Mouse (Mus musculus) cerebellum, adult 2 months (tissue): ENCODE measurements around the gene Treh. TPM values are rescaled to one million over a fixed set of nuclear protein-coding genes. Genes with fewer than 3 reads are reported as not detected.

Source experiments
- DNase-seq, 2 experiments: peaks; one replicate each; pipeline ENCODE4 v3.0.0; 2021
- H3K27ac ChIP-seq: fragments of 200-500 bp; 2 replicates; pipeline ENCODE4 v1.5.1; 2012; ENCODE audit warnings: low read length, control low read depth, inconsistent platforms; ENCODE audit not compliant: insufficient read depth
- H3K27me3 ChIP-seq: fragments of 200-500 bp; 2 replicates; pipeline ENCODE4 v1.6.1; 2012; ENCODE audit warnings: inconsistent platforms, mild to moderate bottlenecking, low read length, moderate library complexity; ENCODE audit not compliant: control insufficient read depth, insufficient read depth
- H3K4me1 ChIP-seq: fragments of 200-500 bp; 2 replicates; pipeline ENCODE4 v1.6.1; 2011; ENCODE audit warnings: low read length; ENCODE audit not compliant: control insufficient read depth, insufficient read depth
- H3K4me3 ChIP-seq: fragments of 200-500 bp; replicated peaks from 2 replicates; pipeline ENCODE3; 2011; ENCODE audit warnings: mild to moderate bottlenecking, low read depth, low read length, control low read depth; ENCODE audit not compliant: insufficient read depth
- CTCF ChIP-seq: fragments of 200-500 bp; IDR thresholded peaks from 2 replicates; pipeline ENCODE4 v1.5.1; 2011; ENCODE audit warnings: low read depth, mild to moderate bottlenecking, control low read depth, low read length, moderate library complexity, borderline replicate concordance; ENCODE audit not compliant: insufficient read depth
- POLR2A ChIP-seq: fragments of 200-500 bp; IDR thresholded peaks from 2 replicates; pipeline ENCODE4 v1.6.1; 2011; ENCODE audit warnings: low read length, control low read depth, borderline replicate concordance; ENCODE audit not compliant: insufficient read depth
- WGBS: fragments of 180-500 bp; shearing (Covaris S2); methylation state at CpG from one replicate; pipeline ENCODE4 v1.1.7; 2018; 5-methylcytosine and 5-hydroxymethylcytosine counted together
- polyA plus RNA-seq: library from polyadenylated mRNA; depleted of rRNA; stranded (reverse); fragments of >200 nt; gene quantifications from 2 replicates; pipeline ENCODE4 v1.2.3, GENCODE M21; 2012

Treh gene
- polyA plus RNA-seq, 1 experiment = not detected

DNA sequence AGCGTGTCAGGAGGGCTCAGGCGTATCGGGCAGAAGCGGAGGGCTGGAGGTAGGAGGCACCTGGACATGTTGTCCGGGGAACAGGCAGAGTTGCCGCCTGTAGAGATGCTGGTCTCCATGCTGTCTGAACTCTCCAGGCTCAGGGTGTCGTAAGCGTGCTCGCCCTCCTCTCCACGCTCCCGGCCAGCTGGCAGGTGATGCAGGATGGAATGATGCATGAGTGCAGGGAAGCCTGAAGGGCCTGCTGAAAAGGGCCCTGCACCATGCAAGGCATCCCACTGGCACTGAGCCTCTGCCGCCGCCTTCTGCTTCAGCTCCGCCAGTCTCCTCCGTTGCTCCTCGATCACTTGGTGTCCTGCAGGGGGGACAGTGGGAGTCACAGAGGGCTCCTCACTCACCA lies 24.8 kb downstream of the Treh start:
- Histone ChIP-seq H3K4me1 (peaks cover 37% of the 10 kb centered on the region), H3K4me3 (no peak overlapping the region), H3K27ac (no peak overlapping the region), H3K27me3 (no peaks in the 10 kb centered on the region)
- TF ChIP-seq CTCF (no peak), POLR2A (no peak)
- DNase-seq = peak; percentile 58 to 65
- 29% methylated on average over 16 of the region's 16 CpGs for WGBS

DNA sequence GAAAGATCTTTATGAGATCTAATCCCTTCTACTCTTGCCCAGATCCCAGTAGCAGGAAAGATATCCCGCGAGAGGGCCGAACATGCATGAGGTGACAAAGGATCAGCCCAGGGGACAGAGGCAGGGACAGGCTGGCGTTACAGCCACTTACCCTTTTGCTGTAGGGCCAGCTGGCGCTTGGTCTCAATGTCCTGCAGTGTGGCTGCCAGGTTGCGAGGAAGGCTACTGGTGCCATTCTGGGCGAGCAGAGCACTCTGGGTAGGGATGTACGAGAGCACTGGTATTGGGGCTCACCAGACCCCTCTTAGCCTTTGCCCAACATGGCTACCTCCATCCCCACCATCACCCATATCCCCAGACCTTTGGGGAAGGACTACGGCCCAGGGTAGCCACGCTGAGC lies 26.2 kb downstream of the Treh start:
- peak in 1 of 2 experiments; percentile 37 for DNase-seq
- Histone ChIP-seq H3K27me3 (no peaks in the 10 kb centered on the region), H3K4me1 (peaks cover 25% of the 10 kb centered on the region), H3K4me3 (no peak overlapping the region), H3K27ac (no peak overlapping the region)
- WGBS = 44% methylated on average over 10 of the region's 10 CpGs
- no peak for TF ChIP-seq POLR2A
- TF ChIP-seq CTCF = no peak

DNA sequence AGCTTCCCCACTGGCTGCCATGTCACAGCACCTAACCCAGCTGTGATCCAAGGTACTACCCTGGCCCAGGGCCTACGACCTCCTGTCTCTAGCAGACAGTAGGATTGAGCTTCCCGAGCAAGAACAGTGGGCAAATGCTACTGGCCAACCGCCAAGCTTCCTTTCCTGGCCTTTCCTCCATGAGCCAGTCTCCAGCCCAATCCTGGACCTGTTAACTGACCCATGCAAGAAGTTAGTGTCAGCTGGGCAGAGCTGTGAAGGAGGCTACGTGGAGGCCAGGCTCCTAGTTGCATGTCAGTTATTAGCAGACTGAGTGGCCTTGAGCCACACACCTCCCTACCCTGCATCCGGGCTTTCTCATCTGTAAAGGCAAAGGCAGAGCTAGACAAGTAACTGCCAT lies 26.7 kb downstream of the Treh start:
- H3K27me3 ChIP-seq = no peaks in the 10 kb centered on the region
- 53% methylated on average over 5 of the region's 5 CpGs for WGBS
- peak in 1 of 2 experiments; percentile 21 for DNase-seq
- no peak overlapping the region for H3K27ac ChIP-seq
- H3K4me1 ChIP-seq = peaks cover 24% of the 10 kb centered on the region
- H3K4me3 ChIP-seq = no peak overlapping the region
- TF ChIP-seq POLR2A (no peak), CTCF (no peak)

DNA sequence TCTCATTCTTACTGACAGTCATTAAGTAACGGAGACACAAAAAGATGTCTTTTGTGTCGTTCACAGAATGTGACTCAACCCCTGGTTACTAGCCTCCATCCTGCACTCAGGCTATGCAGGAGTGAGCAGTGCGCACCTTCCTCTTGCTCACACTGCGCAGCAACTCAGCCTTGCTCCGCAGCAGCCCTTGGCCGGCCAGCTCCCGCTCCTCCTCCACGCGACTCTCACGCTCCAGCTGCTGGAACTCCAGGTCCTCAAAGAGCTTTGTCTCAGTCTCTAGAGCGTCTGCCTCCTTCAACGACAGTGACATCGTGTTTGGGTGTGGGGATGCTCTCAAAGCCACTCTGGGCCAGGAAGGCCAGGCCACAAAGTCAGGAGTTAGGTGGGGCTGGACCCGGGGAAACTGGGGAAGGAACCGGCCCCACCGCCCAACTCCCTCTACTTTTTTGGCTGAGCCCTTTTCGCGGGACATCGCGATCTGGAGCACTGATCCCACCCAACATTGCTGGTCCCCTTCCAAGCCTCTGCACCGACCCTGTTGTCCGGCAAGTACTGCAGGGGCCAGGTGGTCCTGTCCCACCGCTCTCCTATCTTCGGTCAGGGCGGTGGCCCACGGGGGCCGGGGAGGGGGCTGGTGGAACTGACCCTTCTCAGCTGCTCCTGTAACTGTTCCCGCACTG lies 34.9 kb downstream of the Treh start:
- Histone ChIP-seq H3K27me3 (no peaks in the 10 kb centered on the region), H3K4me3 (no peak overlapping the region), H3K27ac (no peak overlapping the region), H3K4me1 (peaks cover 8% of the 10 kb centered on the region; the same call in 1 of the 2 replicates)
- TF ChIP-seq CTCF = no peak
- TF ChIP-seq POLR2A = no peak
- no peak for DNase-seq
- 50% methylated on average over 28 of the region's 28 CpGs for WGBS

DNA sequence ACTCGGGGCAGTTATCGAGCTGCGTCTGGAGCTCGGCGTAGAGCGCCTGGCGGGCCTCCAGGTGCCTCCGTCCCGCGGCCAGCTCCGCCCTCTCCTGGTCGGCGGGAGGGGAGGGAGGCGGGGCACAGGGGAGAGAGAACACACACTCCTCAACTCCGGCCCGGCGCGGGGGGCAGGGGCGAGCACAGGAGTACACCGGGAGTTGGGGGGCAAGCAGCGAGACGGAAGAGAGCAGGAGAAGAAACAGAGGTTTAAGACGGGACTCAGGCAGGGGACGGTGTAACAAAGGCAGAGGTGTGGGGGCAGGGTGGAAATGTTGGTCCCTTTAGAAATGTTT lies 35.4 kb downstream of the Treh start:
- Histone ChIP-seq H3K27ac (no peak overlapping the region), H3K4me3 (no peak overlapping the region), H3K27me3 (no peaks in the 10 kb centered on the region), H3K4me1 (peaks cover 12% of the 10 kb centered on the region; the same call in 1 of the 2 replicates)
- 9% methylated on average over 24 of the region's 24 CpGs for WGBS
- peak; percentile 54 to 55 for DNase-seq
- TF ChIP-seq POLR2A (no peak), CTCF (no peak)

DNA sequence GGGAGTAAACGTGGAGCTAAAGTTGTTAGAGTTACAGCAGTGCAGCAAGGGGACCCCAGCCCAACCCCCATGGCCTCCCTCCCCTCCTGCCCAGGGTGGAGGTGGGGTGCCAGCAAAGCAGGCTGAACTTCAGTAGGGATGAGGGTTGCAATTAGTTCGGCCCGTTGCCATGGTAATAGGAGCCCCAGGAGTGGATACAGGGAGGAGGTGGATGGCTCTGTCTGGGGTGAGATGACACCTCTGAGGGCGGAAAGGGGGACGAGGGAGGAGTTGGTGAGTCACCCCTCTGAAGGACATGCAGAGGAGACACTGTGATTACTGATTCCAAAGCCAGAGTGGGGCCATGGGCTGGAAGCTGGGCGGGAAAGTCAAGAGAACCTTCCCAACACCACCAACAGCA lies 35.9 kb downstream of the Treh start:
- Histone ChIP-seq H3K27me3 (no peaks in the 10 kb centered on the region), H3K4me1 (peaks cover 17% of the 10 kb centered on the region), H3K4me3 (no peak overlapping the region), H3K27ac (no peak overlapping the region)
- no peak for DNase-seq
- no peak for TF ChIP-seq POLR2A
- 41% methylated on average over 6 of the region's 6 CpGs for WGBS

DNA sequence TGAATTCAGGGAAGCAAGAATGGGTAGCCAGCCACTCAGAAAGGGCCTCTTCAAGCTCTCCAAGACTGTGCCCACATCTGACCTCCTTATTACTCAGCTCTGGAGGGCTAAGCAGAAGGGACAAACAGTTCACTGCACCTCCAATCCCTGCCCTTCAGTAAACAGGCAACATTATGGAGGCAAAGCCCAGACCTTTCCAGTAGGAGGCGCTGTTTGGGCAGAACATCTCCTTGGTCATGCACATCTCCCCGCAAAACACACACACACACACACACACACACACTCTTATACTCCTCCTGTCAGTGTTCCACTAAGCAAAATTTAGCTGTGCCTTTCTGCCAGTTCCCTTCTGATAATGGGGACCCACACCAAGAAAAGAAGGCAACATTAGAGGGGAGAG lies 36.6 kb downstream of the Treh start:
- 52% methylated on average over 2 of the region's 2 CpGs for WGBS
- peaks cover 17% of the 10 kb centered on the region for H3K4me1 ChIP-seq
- no peak overlapping the region for H3K27ac ChIP-seq
- TF ChIP-seq POLR2A (no peak), CTCF (peak; percentile 64; the same call in 1 of the 2 replicates)
- H3K4me3 ChIP-seq = no peak overlapping the region
- DNase-seq = no peak
- H3K27me3 ChIP-seq = no peaks in the 10 kb centered on the region

DNA sequence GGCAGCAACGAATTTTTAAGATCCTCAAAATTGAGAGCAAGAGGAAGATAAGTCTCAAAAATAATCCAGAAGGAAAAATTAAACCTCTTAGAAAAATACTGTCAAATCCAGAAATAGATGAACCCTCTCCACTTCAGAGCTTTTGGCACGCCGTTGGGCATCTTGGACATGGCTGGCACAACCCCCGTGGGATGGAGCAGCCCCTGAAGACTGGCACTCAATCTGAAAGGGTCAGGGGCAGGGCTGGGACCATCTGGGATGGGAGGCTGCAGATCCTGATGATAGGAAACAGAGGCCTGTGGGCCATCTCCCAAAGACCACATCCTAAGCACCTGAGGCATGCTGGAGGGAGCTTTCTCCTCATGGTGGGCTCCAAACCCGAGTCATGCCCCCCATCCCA lies 37.2 kb downstream of the Treh start:
- H3K27ac ChIP-seq = no peak overlapping the region
- no peaks in the 10 kb centered on the region for H3K27me3 ChIP-seq
- WGBS = 41% methylated on average over 5 of the region's 5 CpGs
- DNase-seq = no peak
- peaks cover 17% of the 10 kb centered on the region for H3K4me1 ChIP-seq
- no peak for TF ChIP-seq POLR2A
- no peak for TF ChIP-seq CTCF
- H3K4me3 ChIP-seq = no peak overlapping the region

DNA sequence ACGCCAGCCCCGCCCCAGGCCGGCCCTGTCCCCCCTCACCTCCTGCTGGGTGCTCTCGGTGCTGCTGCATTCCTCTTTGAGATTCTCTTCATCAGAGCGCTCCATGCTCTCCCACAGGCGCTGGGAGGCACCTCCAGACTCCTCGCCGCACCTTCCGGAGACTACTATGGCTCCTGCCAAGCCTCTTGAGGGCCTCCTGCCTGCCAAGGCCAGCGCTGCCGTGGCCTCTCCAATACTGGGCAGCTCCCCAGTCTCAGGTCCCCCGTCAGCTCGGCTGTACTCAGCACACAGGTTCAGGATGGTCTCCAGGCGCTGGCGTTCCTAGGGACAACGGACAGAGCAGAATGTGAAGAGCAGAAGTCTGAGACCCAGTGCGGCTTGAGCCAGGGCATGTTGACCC lies 38.6 kb downstream of the Treh start:
- H3K4me3 ChIP-seq = no peak overlapping the region
- no peak for TF ChIP-seq POLR2A
- no peak for TF ChIP-seq CTCF
- H3K4me1 ChIP-seq = peaks cover 31% of the 10 kb centered on the region
- no peak overlapping the region for H3K27ac ChIP-seq
- no peak for DNase-seq
- WGBS = 54% methylated on average over 17 of the region's 17 CpGs
- H3K27me3 ChIP-seq = no peaks in the 10 kb centered on the region
